Mouse (Mus musculus): Measurements from ENCODE around the gene Nudt2. TPM values are rescaled to one million over a fixed set of nuclear protein-coding genes. Genes with fewer than 3 reads are reported as not detected.

The Nudt2 gene
- polyA plus RNA-seq, 1 experiment from 2014 or later: 70.3 TPM

- H3K27ac ChIP-seq (ENCODE audit: low read length): no peak overlapping the region
- H3K4me1 ChIP-seq (ENCODE audit: control insufficient read depth, insufficient read depth, low read length): peaks cover 11% of the 10 kb centered on the region
- ATAC-seq: no peak; the same call in 1 of the 2 replicates
- H3K9ac ChIP-seq (ENCODE audit: low read depth, low read length): peak overlapping the region; percentile 74
- no peaks in the 10 kb centered on the region for H3K27me3 ChIP-seq (replicated peaks; ENCODE audit: control insufficient read depth, insufficient read depth, low read length)
- H3K36me3 ChIP-seq (ENCODE audit: control insufficient read depth, insufficient read depth, low read length): no peaks in the 10 kb centered on the region
- WGBS: 4% methylated on average over 22 of the region's 22 CpGs
- peak overlapping the region; percentile 60 for H3K4me3 ChIP-seq (ENCODE audit: low read length)
- H3K4me2 ChIP-seq (ENCODE audit: low read depth, low read length): peak overlapping the region; percentile 97
- H3K9me3 ChIP-seq (ENCODE audit: control insufficient read depth, low read length): no peaks in the 10 kb centered on the region
Measured at GRCm38 (mm10) chr4:41507326-41507924, 42.5 kb downstream of the Nudt2 start.

GRCm38 (mm10) chr4:41507998-41508397 is 43.0 kb downstream of the Nudt2 start:
- no peak overlapping the region for H3K27ac ChIP-seq (ENCODE audit: low read length)
- no peaks in the 10 kb centered on the region for H3K36me3 ChIP-seq (ENCODE audit: control insufficient read depth, insufficient read depth, low read length)
- no peak overlapping the region for H3K9ac ChIP-seq (ENCODE audit: low read depth, low read length)
- no peak for ATAC-seq
- H3K4me2 ChIP-seq (ENCODE audit: low read depth, low read length): no peak overlapping the region
- WGBS: 55% methylated on average over 7 of the region's 7 CpGs
- no peak overlapping the region for H3K4me3 ChIP-seq (ENCODE audit: low read length)
- H3K4me1 ChIP-seq (ENCODE audit: control insufficient read depth, insufficient read depth, low read length): peaks cover 11% of the 10 kb centered on the region
- H3K9me3 ChIP-seq (ENCODE audit: control insufficient read depth, low read length): no peaks in the 10 kb centered on the region
- no peaks in the 10 kb centered on the region for H3K27me3 ChIP-seq (replicated peaks; ENCODE audit: control insufficient read depth, insufficient read depth, low read length)

- H3K4me2 ChIP-seq (ENCODE audit: low read depth, low read length): no peak overlapping the region
- no peaks in the 10 kb centered on the region for H3K27me3 ChIP-seq (replicated peaks; ENCODE audit: control insufficient read depth, insufficient read depth, low read length)
- H3K4me1 ChIP-seq (ENCODE audit: control insufficient read depth, insufficient read depth, low read length): no peaks in the 10 kb centered on the region
- no peaks in the 10 kb centered on the region for H3K9me3 ChIP-seq (ENCODE audit: control insufficient read depth, low read length)
- WGBS: 38% methylated on average over 4 of the region's 4 CpGs
- no peaks in the 10 kb centered on the region for H3K36me3 ChIP-seq (ENCODE audit: control insufficient read depth, insufficient read depth, low read length)
- H3K9ac ChIP-seq (ENCODE audit: low read depth, low read length): no peak overlapping the region
- no peak for ATAC-seq
- H3K27ac ChIP-seq (ENCODE audit: low read length): no peak overlapping the region
- H3K4me3 ChIP-seq (ENCODE audit: low read length): no peak overlapping the region
Measured at GRCm38 (mm10) chr4:41513309-41513708, 48.4 kb downstream of the Nudt2 start.

GRCm38 (mm10) chr4:41513714-41514113 is 48.8 kb downstream of the Nudt2 start:
- H3K36me3 ChIP-seq (ENCODE audit: control insufficient read depth, insufficient read depth, low read length): no peaks in the 10 kb centered on the region
- H3K4me3 ChIP-seq (ENCODE audit: low read length): no peak overlapping the region
- no peak overlapping the region for H3K4me2 ChIP-seq (ENCODE audit: low read depth, low read length)
- WGBS: 25% methylated on average over 8 of the region's 8 CpGs
- H3K4me1 ChIP-seq (ENCODE audit: control insufficient read depth, insufficient read depth, low read length): no peaks in the 10 kb centered on the region
- no peaks in the 10 kb centered on the region for H3K27me3 ChIP-seq (replicated peaks; ENCODE audit: control insufficient read depth, insufficient read depth, low read length)
- H3K9ac ChIP-seq (ENCODE audit: low read depth, low read length): no peak overlapping the region
- ATAC-seq: no peak
- no peak overlapping the region for H3K27ac ChIP-seq (ENCODE audit: low read length)
- no peaks in the 10 kb centered on the region for H3K9me3 ChIP-seq (ENCODE audit: control insufficient read depth, low read length)

- 78% methylated on average over 2 of the region's 2 CpGs for WGBS
- H3K9ac ChIP-seq (ENCODE audit: low read depth, low read length): peak within 1 kb of the TSS; percentile 22; the same call in 1 of the 2 replicates
- no peaks in the 10 kb centered on the region for H3K9me3 ChIP-seq (ENCODE audit: control insufficient read depth, low read length)
- peaks cover 15% of the 10 kb centered on the region; the same call in 1 of the 2 replicates for H3K4me1 ChIP-seq (ENCODE audit: control insufficient read depth, insufficient read depth, low read length)
- no peak within 1 kb of the TSS for H3K4me3 ChIP-seq (ENCODE audit: low read length)
- H3K4me2 ChIP-seq (ENCODE audit: low read depth, low read length): no peak within 1 kb of the TSS
- H3K27me3 ChIP-seq (replicated peaks; ENCODE audit: control insufficient read depth, insufficient read depth, low read length): no peaks in the 10 kb centered on the region
- no peak within 1 kb of the TSS for H3K27ac ChIP-seq (ENCODE audit: low read length)
- H3K36me3 ChIP-seq (ENCODE audit: control insufficient read depth, insufficient read depth, low read length): no peaks in the 10 kb centered on the region
- no peak for ATAC-seq
Measured at GRCm38 (mm10) chr4:41517233-41517632, 52.3 kb downstream of the Nudt2 start, which contains the start of gene 1110017D15Rik. 1110017D15Rik (minus strand) TSS chr4:41517333.

- no peaks in the 10 kb centered on the region for H3K9me3 ChIP-seq (ENCODE audit: control insufficient read depth, low read length)
- H3K27me3 ChIP-seq (replicated peaks; ENCODE audit: control insufficient read depth, insufficient read depth, low read length): no peaks in the 10 kb centered on the region
- WGBS: 68% methylated on average over 7 of the region's 7 CpGs
- peak overlapping the region; percentile 22; the same call in 1 of the 2 replicates for H3K9ac ChIP-seq (ENCODE audit: low read depth, low read length)
- H3K36me3 ChIP-seq (ENCODE audit: control insufficient read depth, insufficient read depth, low read length): no peaks in the 10 kb centered on the region
- H3K4me1 ChIP-seq (ENCODE audit: control insufficient read depth, insufficient read depth, low read length): peaks cover 18% of the 10 kb centered on the region; the same call in 1 of the 2 replicates
- ATAC-seq: no peak
- peak overlapping the region; percentile 20; the same call in 1 of the 2 replicates for H3K4me2 ChIP-seq (ENCODE audit: low read depth, low read length)
- peak overlapping the region; percentile 68 for H3K27ac ChIP-seq (ENCODE audit: low read length)
- no peak overlapping the region for H3K4me3 ChIP-seq (ENCODE audit: low read length)
Measured at GRCm38 (mm10) chr4:41518349-41518748, 53.4 kb downstream of the Nudt2 start.

GRCm38 (mm10) chr4:41519195-41519594 is 54.2 kb downstream of the Nudt2 start:
- peaks cover 18% of the 10 kb centered on the region; the same call in 1 of the 2 replicates for H3K4me1 ChIP-seq (ENCODE audit: control insufficient read depth, insufficient read depth, low read length)
- peak overlapping the region; percentile 20 for H3K4me2 ChIP-seq (ENCODE audit: low read depth, low read length)
- no peaks in the 10 kb centered on the region for H3K27me3 ChIP-seq (replicated peaks; ENCODE audit: control insufficient read depth, insufficient read depth, low read length)
- no peak overlapping the region for H3K4me3 ChIP-seq (ENCODE audit: low read length)
- peak overlapping the region; percentile 68 for H3K27ac ChIP-seq (ENCODE audit: low read length)
- no peaks in the 10 kb centered on the region for H3K9me3 ChIP-seq (ENCODE audit: control insufficient read depth, low read length)
- H3K9ac ChIP-seq (ENCODE audit: low read depth, low read length): no peak overlapping the region
- 90% methylated on average over 5 of the region's 5 CpGs for WGBS
- peak; percentile 75 for ATAC-seq
- H3K36me3 ChIP-seq (ENCODE audit: control insufficient read depth, insufficient read depth, low read length): no peaks in the 10 kb centered on the region

- Histone ChIP-seq H3K9me3 (ENCODE audit: control insufficient read depth, low read length) (no peaks in the 10 kb centered on the region), H3K9ac (ENCODE audit: low read depth, low read length) (no peak overlapping the region), H3K27me3 (replicated peaks; ENCODE audit: control insufficient read depth, insufficient read depth, low read length) (no peaks in the 10 kb centered on the region; the same call in 1 of the 2 replicates), H3K4me1 (ENCODE audit: control insufficient read depth, insufficient read depth, low read length) (peaks cover 18% of the 10 kb centered on the region; the same call in 1 of the 2 replicates), H3K27ac (ENCODE audit: low read length) (no peak overlapping the region), H3K4me2 (ENCODE audit: low read depth, low read length) (no peak overlapping the region), H3K36me3 (ENCODE audit: control insufficient read depth, insufficient read depth, low read length) (no peaks in the 10 kb centered on the region), H3K4me3 (ENCODE audit: low read length) (no peak overlapping the region)
- ATAC-seq: no peak
- WGBS: 35% methylated on average over 14 of the region's 14 CpGs
Measured at GRCm38 (mm10) chr4:41520641-41521040, 55.7 kb downstream of the Nudt2 start.

GRCm38 (mm10) chr4:41522136-41522535 is 57.2 kb downstream of the Nudt2 start:
- Histone ChIP-seq H3K27ac (ENCODE audit: low read length) (peak overlapping the region; percentile 46; the same call in 1 of the 2 replicates), H3K4me3 (ENCODE audit: low read length) (no peak overlapping the region), H3K4me2 (ENCODE audit: low read depth, low read length) (no peak overlapping the region), H3K9me3 (ENCODE audit: control insufficient read depth, low read length) (no peaks in the 10 kb centered on the region), H3K9ac (ENCODE audit: low read depth, low read length) (no peak overlapping the region), H3K27me3 (replicated peaks; ENCODE audit: control insufficient read depth, insufficient read depth, low read length) (no peaks in the 10 kb centered on the region; the same call in 1 of the 2 replicates), H3K36me3 (ENCODE audit: control insufficient read depth, insufficient read depth, low read length) (no peaks in the 10 kb centered on the region), H3K4me1 (ENCODE audit: control insufficient read depth, insufficient read depth, low read length) (peaks cover 18% of the 10 kb centered on the region; the same call in 1 of the 2 replicates)
- ATAC-seq: peak; percentile 54
- 57% methylated on average over 6 of the region's 6 CpGs for WGBS
